Mouse (Mus musculus) liver, adult 2 months (tissue): ENCODE results near the gene Snph.

Experiments used
- CTCF ChIP-seq: fragments of 200-500 bp; IDR thresholded peaks from 2 replicates; pipeline ENCODE4 v1.5.1; 2011; ENCODE audit warnings: low read depth, low read length, control low read depth
- POLR2A ChIP-seq: fragments of 200-500 bp; IDR thresholded peaks from 2 replicates; pipeline ENCODE4 v1.6.1; 2011; ENCODE audit warnings: low read length, control low read depth; ENCODE audit not compliant: insufficient read depth; ENCODE audit errors: extremely low read depth

- no peak for TF ChIP-seq CTCF
- no peak for TF ChIP-seq POLR2A
Observed at GRCm38 (mm10) chr2:151602106-151602505, 30.3 kb downstream of the Snph start.
